Mouse (Mus musculus): ENCODE measurements around the gene Dnah14. TPM values are rescaled to one million over a fixed set of nuclear protein-coding genes. Genes with fewer than 3 reads are reported as not detected.

Gene Dnah14
- total RNA-seq (2022) = not detected

DNA sequence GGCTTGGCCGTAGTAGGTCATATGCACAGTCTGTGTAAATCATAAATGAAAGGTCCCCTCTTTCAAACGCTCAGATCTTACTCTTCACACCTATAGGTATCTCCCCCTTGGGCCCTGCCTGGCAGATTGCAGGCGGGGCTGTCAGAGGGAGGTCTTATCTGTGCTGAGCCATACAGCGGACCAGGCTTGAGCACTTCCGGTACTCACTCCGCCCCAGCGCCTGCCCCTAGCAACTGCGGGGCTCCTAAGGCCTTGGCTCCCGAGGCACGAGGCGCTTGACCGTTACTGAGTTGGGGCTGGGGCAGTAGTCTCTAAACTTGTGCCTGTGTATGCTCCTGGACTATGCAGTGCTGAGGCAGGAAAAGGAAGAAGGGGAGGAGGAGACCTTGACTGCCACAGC lies at the start of gene Dnah14:
Gene Dnah14 (plus strand): TSS at position 238 of the 400 bp plus-strand sequence.
- no peak for DNase-seq (ENCODE audit: low spot score)

GRCm38 (mm10) chr1:181529368-181529767 lies 47.0 kb upstream of the Dnah14 start:
- DNase-seq (ENCODE audit: low spot score) = peak; percentile 78

- DNase-seq (ENCODE audit: low spot score) = no peak
These were observed 41.0 kb upstream of the Dnah14 start for GRCm38 (mm10) chr1:181535165-181535873.

GRCm38 (mm10) chr1:181537627-181538525 lies 38.5 kb upstream of the Dnah14 start:
- DNase-seq (ENCODE audit: low spot score) = no peak

DNA sequence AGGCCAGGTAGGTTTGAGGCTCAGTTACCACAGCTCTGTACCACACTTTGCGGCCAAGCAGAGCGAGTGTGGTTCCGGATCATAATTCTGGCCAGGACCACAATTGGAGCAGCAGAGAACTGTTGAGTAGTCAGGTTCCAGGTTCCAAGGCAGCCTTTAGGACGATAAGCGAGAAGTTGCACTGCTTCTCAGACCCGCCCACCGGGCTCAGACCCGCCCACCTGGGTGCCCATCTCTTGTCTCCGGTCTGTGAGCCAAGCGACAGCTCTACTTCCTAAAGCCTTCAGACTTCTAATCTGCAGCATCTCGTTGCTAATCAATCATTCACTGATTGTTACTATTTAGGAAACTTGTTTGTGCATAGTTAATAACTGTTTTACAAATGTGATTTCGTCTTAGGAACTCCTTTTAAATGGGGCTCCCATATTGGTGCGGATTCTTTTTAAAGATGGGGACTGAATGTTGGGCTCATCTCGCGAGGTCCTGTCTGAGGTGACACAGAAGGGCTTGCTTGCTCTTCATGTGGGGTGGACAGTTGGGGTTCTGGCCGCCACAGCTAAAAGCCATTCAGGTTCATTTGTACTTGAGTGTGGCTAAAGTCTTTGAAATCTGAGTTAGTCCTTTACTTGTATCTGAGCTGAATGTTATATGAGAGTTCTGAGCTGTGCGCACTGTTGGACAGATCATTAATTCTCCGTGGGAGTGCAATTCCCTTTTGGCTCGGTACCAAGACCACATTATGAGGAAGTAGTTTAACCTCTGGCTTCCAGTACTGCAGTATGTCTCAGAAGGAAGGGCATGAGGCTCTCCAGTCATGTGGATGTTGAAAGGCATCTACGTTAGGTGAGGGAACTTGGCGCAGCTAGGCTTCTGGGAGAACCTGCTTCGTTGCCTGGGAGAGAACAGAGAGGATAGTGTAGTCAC lies 36.3 kb upstream of the Dnah14 start:
- DNase-seq (ENCODE audit: low spot score) = no peak

DNA sequence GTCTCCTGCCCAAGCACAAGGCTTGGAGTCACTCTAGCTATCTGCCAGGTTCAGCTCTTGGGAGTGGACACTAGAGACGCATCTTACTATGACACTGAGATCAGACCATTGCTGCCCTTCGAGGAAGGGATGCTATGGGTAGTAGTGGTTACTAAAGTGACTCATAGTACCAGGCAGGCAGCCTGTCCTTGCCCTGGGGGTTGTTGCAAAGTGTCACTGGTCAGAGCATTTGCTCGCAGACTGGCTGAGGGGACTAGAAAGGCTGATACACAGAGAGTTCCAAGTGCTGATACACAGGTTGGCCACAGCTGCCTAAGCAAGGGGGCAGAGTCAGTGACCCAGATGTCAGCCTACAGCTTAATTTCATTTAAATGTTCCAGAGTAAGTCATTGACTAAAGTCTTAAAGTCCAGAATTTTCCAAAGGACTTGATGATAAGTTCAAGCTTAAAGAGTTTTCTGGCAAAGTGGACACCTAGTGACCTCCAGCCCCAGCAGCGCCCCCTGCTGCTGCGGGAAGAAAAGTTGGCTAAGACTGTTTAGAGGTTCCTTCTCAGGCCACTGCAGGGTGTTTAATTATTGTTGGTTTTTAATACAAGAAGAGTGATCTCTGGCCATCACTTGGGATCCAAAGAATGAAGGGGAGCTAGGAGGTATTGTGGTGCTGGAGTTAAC lies 32.5 kb upstream of the Dnah14 start:
- no peak for DNase-seq (ENCODE audit: low spot score)

DNA sequence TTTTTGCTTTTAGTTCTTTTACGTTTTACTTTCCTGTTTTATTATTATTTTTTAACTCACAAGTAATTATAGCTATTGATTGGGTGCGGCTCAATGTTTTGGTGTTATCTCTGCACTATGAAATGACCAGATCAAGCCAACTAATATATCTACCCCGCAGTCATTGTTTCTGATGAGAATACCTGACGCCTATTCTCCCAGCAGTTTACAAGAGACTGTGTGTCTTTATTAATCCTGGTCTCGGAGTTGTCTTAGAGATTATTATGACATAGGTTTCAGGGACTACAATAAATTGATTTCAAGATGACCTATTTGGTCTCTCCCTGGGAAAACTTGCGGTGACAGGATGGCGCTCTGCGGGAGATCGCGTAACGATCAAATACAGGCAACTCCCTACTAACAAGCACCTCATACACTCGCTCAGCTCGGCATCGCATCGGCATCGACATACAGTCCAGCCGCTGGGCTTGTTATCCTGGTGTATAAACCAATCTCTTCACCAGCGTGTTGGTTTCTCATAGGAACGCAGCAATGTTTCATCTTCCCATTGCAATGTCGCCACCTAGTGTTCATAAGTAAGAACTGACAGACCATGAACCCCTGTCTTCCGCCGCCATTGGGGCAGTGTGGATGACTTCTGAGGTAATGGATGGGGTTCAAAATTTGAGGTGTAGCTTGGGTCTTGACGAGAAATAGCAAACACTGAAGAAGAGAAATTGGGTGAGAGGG lies 31.2 kb upstream of the Dnah14 start:
- DNase-seq (ENCODE audit: low spot score) = peak; percentile 64

DNA sequence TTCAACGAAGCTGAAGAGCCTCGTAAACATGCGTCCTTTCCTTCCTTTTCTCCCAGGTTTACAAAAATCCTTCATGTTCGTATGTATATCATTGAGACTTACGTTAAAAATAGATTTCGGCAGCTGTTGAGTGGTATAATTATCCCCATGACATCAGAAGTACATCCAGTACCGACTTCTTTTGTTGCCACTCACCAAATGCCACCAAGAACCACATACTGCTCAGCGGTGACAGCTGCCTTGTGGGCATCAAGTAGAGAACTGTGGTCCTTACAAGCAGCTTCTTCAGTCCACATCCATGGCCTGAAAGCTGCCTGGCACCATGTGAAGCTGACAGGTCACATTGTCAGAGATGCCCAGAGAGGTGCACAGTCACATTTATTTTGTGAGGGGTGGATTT lies 26.4 kb upstream of the Dnah14 start:
- no peak for DNase-seq (ENCODE audit: low spot score)

DNA sequence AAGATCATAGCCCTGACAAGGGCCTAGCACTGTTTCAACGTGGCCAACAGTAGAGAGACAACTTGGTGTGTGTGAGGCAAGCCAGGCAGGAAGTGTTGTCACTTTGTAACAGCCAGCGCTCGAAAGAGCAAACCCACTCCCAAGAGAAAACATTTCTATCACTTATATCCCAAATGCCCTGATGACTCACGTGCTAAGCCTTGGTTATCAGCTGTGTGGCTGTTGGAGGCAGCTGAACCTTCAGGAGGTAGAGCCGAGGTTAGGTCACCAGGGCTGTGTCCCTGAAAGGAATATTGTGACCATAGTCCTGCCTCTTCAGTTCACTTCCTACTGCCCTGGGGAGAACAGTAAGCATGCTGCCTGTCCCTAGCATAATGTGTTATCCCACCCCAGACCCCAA lies 25.5 kb upstream of the Dnah14 start:
- DNase-seq (ENCODE audit: low spot score) = no peak

DNA sequence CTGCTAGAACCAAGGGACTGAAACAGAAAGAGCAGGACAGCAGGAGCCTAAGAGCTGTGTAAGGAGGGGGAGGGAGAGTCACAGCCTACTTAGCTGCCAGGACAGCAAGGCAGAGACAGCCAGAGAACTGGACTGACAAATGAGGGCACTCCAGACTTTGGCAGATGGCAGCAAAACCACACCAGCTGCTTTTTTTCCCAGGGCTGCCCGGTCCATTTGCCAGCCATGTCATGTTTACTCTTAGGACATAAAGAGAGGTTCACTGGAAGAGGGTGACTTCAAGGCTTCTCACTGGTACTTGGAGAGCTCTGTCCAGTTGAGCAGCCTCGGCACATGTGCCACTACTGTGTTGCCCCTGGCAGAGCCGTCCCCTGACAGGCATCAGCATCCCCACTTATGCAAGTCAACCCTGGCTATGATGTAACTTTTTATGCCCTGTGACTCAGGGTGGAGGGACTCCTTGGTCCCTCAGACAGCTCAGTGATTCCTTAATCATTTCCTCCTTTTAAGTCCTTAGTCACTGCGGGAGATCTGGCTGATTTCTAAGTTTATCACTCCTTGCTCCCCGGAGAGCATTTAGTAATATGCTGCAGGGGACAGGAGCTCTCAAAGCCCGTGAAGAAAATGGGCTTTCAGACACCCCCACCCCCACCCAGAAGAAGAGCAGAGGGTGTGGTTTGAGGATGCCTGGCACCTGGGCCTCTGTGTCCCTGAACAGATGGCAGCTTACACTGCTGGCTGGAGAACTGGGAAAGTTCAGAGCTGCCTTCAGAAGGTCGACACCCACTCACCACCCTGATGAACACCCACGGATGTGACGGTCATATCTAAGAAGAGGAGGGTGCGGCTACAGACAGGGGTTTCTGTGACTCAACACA lies 23.6 kb upstream of the Dnah14 start:
- no peak for DNase-seq (ENCODE audit: low spot score)

DNA sequence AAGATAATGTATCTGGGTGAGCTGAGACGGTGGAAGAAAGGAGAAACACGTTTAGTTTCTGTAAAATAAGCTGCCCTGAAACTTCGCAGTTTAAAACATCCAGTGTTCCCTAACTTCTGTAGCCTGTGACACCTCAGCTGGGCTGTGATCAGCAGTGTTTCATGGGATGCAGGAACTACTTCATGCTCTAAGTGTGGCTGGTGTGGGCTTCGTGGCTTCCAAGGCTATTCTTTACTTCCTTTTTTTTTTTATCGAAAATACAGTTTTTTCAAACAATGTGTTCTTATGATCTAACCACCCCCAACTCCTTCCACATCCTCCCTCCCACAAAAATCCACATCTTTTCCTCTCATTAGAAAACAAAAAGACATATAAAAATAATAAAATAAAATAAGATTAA lies 20.9 kb upstream of the Dnah14 start:
- DNase-seq (ENCODE audit: low spot score) = no peak

DNA sequence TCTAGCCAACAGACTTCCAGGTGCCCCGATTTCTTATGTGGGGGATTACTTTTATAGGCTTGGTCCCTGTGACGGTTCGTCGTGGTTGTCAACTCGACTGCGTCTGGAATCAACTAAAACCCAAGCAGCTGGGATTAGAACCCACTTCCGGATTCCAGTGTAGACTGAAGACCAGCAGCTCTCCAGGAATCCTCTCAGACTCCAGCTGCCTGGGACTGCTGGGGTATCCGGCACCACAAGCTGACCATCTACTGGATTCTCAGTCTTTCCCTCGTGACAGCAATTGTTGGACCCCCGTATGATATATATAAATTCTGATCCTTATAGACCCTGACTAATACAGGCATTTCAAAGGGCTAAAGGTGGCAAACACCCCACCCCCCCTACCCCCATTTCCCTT lies 16.7 kb upstream of the Dnah14 start:
- no peak for DNase-seq (ENCODE audit: low spot score)

DNA sequence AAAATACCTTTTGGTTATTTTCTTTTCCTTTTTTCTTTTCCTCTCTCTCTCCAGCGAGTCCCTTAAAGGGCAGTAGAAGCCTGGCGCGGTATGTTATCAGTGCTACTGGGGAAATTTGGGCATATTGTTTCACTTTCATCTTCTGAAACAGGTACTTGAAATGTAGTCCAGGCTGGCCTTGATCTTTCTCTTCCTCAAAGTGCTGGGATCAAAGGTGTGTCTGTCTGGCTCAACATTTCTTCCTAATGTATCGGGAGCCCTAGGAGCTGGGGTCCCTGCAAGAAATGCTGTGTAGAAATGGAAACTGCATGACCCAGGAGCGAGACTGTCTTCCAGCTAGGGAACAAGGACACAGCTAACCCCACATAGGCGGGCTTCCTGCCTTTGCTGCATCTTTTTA lies 16.0 kb upstream of the Dnah14 start:
- no peak for DNase-seq (ENCODE audit: low spot score)

GRCm38 (mm10) chr1:181560896-181561767 lies 15.2 kb upstream of the Dnah14 start:
- DNase-seq (ENCODE audit: low spot score) = no peak

GRCm38 (mm10) chr1:181561768-181562444 lies 14.5 kb upstream of the Dnah14 start:
- DNase-seq (ENCODE audit: low spot score) = no peak

GRCm38 (mm10) chr1:181569447-181569846 lies 6.9 kb upstream of the Dnah14 start:
- DNase-seq (ENCODE audit: low spot score) = no peak

- DNase-seq (ENCODE audit: low spot score) = no peak
These were observed 6.8 kb downstream of the Dnah14 start for GRCm38 (mm10) chr1:181583152-181583551.

GRCm38 (mm10) chr1:181589116-181589515 lies 12.8 kb downstream of the Dnah14 start:
- no peak for DNase-seq (ENCODE audit: low spot score)

Data from heart, adult 8-10 months (tissue).